Mouse (Mus musculus) neural tube, embryonic 14.5 days (tissue): ENCODE results near the gene Grasp. TPM values are rescaled to one million over a fixed set of nuclear protein-coding genes. Genes with fewer than 3 reads are reported as not detected.

ENCODE experiments used
- ATAC-seq: fragments of 200-750 bp; cut with Nextera tagmentation; 2 replicates; pipeline ENCODE4 v1.8.0; 2017; ENCODE audit warnings: low read depth, mild to moderate bottlenecking, moderate TSS enrichment, moderate library complexity
- H3K27ac ChIP-seq: fragments of 300-500 bp; sonication (generic); 2 replicates; pipeline ENCODE4 v1.5.1; 2014; ENCODE audit warnings: low read depth, mild to moderate bottlenecking, control low read depth, low read length, moderate library complexity, mixed read lengths
- H3K27me3 ChIP-seq: fragments of 300-500 bp; sonication (generic); 2 replicates; pipeline ENCODE4 v1.6.1; 2014; ENCODE audit warnings: low read length; ENCODE audit not compliant: control insufficient read depth, insufficient read depth
- H3K36me3 ChIP-seq: fragments of 300-500 bp; sonication (generic); 2 replicates; pipeline ENCODE4 v1.6.1; 2014; ENCODE audit warnings: low read length, mixed read lengths; ENCODE audit not compliant: control insufficient read depth, insufficient read depth
- H3K4me1 ChIP-seq: fragments of 300-500 bp; sonication (generic); 2 replicates; pipeline ENCODE4 v1.6.1; 2014; ENCODE audit warnings: low read length; ENCODE audit not compliant: control insufficient read depth, insufficient read depth
- H3K4me2 ChIP-seq: fragments of 300-500 bp; sonication (generic); 2 replicates; pipeline ENCODE4 v1.6.1; 2014; ENCODE audit warnings: mild to moderate bottlenecking, low read depth, low read length, control low read depth
- H3K4me3 ChIP-seq: fragments of 300-500 bp; sonication (generic); 2 replicates; pipeline ENCODE4 v1.5.1; 2014; ENCODE audit warnings: low read depth, low read length, control low read depth, mixed read lengths
- H3K9ac ChIP-seq: fragments of 300-500 bp; sonication (generic); replicated peaks from 2 replicates; pipeline ENCODE4 v1.6.1; 2014; ENCODE audit warnings: low read depth, mild to moderate bottlenecking, control low read depth, low read length, mixed read lengths
- H3K9me3 ChIP-seq: fragments of 300-500 bp; sonication (generic); 2 replicates; pipeline ENCODE4 v1.6.1; 2016; ENCODE audit warnings: low read length; ENCODE audit not compliant: control insufficient read depth
- whole genome bisulfite sequencing: fragments of 180-500 bp; shearing (Covaris S2); extraction: QIAGEN DNeasy Blood & Tissue Kit; methylation state at CpG from one replicate; pipeline ENCODE4 v1.1.7; 2014; 5-methylcytosine and 5-hydroxymethylcytosine counted together
- polyA plus RNA-seq: library from polyadenylated mRNA; unstranded; fragments of >200 nt; fragmentation: Nextera tagmentation; extraction: Ambion mirVana; gene quantifications from 2 replicates; pipeline ENCODE4 v1.2.1, GENCODE M21; 2014

The Grasp gene
- polyA plus RNA-seq, 1 experiment from 2014 or later = 1.0 TPM

DNA sequence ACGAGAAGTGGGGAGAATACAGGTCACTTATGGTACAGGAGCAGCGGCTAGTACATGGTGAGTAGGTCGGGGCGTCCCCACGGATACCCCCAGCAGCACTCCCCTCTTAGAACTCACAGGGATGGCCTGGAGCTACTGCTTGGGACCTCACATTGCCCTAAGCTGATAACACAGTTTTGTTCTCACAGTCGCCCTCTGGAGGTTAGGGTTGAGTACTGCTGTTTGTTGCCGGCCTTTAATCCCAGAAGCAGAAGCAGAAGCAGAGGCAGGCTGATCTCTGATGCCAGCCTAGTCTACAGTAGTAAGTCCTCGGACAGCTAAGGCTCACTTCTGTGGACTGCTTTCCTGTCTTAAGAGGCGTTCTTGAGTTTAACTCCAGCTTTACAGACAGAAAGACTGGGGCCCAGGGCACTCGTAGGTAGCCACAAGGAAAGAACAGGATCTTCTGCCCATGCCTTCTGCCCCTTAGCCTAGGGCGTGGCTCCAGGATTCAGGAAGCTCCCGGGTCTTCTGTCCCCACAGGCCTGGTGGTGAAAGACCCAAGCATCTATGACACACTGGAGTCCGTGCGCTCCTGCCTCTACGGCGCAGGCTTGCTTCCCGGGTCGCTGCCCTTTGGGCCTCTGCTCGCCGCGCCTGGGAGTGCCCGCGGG is 7.1 kb downstream of the Grasp start:
- Histone ChIP-seq H3K4me3 (no peak overlapping the region), H3K27ac (no peak overlapping the region), H3K4me2 (peak overlapping the region; percentile 43), H3K4me1 (no peaks in the 10 kb centered on the region), H3K36me3 (no peaks in the 10 kb centered on the region), H3K27me3 (no peaks in the 10 kb centered on the region), H3K9me3 (no peaks in the 10 kb centered on the region), H3K9ac (no peak overlapping the region)
- WGBS = 82% methylated on average over 20 of the region's 23 CpGs
- ATAC-seq = no peak

DNA sequence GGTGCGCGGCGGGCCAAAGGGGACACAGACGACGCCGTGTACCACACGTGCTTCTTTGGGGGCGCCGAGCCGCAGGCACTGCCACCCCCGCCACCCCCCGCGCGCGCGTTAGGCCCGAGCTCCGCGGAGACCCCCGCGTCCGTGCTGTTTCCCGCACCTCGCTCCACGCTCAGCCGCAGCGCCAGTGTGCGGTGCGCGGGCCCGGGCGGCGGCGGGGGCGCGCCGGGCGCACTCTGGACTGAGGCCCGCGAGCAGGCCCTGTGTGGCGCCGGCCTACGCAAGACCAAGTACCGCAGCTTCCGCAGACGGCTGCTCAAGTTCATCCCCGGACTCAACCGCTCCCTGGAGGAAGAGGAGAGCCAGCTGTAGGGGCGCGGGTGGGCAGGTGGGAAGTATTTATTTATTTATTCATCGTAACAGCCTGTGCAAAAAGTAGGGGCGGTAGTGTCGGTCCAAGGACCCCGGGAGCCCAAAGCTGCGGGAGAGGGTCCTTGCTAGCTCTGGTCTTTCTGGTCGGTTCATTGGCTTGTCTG is 7.7 kb downstream of the Grasp start:
- Histone ChIP-seq H3K4me1 (no peaks in the 10 kb centered on the region), H3K4me2 (peak overlapping the region; percentile 43), H3K36me3 (no peaks in the 10 kb centered on the region), H3K4me3 (no peak overlapping the region), H3K9ac (no peak overlapping the region), H3K9me3 (no peaks in the 10 kb centered on the region), H3K27ac (no peak overlapping the region), H3K27me3 (no peaks in the 10 kb centered on the region)
- no peak for ATAC-seq
- WGBS = 52% methylated on average over 52 of the region's 56 CpGs

DNA sequence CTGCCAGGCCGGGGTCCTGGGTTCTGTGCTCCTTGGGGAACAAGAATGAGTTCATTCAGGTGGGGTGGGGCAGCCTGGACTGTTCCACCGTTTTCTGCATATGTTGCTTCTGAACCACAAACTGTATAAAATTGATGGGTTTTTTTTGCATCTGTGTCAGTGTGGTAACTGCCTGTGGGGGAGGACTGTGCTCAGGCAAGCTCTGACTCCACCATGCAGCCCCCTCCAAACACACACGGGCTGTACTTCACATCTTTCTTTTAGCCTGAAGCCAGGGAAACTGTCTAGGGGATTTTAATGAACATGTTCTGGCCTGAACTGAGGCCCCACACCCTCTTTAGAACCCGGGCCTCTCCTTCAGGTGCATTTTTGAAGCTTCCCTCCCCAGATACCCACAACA is 8.6 kb downstream of the Grasp start:
- H3K9me3 ChIP-seq = no peaks in the 10 kb centered on the region
- ATAC-seq = no peak
- H3K9ac ChIP-seq = no peak overlapping the region
- H3K27ac ChIP-seq = no peak overlapping the region
- no peak overlapping the region for H3K4me3 ChIP-seq
- 74% methylated on average over 4 of the region's 4 CpGs for WGBS
- H3K4me2 ChIP-seq = no peak overlapping the region
- H3K36me3 ChIP-seq = no peaks in the 10 kb centered on the region
- H3K4me1 ChIP-seq = no peaks in the 10 kb centered on the region
- no peaks in the 10 kb centered on the region for H3K27me3 ChIP-seq

DNA sequence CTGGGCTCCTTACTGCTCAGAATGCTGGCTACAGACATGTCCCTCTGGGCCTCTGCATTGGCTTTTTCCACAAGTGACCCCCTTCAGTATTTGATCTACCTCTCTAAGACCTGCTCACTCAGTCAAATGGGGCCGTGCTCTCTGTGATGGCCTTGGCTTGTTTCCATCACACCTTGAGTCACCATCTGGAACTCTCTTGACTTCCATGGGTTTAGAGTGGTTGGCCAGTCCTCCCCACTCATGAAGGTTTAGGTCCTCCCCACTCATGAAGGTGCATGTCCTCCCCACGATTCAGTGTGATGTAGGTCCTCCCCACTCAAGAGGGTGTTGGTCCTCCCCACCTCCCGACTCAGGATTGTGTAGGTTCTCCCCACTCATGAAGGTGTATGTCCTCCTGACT is 9.2 kb downstream of the Grasp start:
- Histone ChIP-seq H3K4me3 (no peak overlapping the region), H3K9me3 (no peaks in the 10 kb centered on the region), H3K27me3 (no peaks in the 10 kb centered on the region), H3K27ac (no peak overlapping the region), H3K4me2 (no peak overlapping the region), H3K36me3 (no peaks in the 10 kb centered on the region), H3K9ac (no peak overlapping the region), H3K4me1 (no peaks in the 10 kb centered on the region)
- 88% methylated on average over 3 of the region's 3 CpGs for WGBS
- ATAC-seq = no peak

DNA sequence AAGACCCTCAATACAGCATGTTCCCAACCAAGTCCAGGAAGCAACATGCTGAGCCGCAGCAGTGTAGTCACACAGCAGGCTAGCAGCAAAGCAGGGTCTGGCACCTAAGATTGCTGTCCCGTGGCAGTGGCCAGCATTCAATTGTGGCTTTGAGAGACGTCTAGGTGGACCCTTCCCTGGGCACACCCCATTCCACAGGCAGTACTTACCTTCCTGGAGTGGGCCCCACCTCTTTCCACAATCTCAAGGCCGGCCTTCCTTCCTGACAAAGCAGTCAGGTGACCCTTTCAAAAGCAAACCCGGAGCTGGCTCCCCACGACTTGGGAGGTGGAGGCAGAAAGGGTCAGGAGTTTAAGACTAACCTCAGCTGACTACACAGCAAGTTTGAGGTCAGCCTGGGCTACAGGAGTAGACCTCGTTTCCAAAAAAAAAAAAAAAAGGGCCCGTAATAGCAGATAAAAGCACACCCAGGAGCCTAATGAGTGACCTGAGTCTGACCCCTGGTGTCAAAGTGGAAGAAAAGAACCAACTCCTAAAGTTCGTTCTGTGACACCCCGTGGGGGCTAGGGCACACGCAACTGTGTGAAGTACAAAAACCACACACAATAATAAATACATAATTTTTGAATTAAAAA is 9.8 kb downstream of the Grasp start:
- H3K4me1 ChIP-seq = no peaks in the 10 kb centered on the region
- no peak overlapping the region for H3K27ac ChIP-seq

DNA sequence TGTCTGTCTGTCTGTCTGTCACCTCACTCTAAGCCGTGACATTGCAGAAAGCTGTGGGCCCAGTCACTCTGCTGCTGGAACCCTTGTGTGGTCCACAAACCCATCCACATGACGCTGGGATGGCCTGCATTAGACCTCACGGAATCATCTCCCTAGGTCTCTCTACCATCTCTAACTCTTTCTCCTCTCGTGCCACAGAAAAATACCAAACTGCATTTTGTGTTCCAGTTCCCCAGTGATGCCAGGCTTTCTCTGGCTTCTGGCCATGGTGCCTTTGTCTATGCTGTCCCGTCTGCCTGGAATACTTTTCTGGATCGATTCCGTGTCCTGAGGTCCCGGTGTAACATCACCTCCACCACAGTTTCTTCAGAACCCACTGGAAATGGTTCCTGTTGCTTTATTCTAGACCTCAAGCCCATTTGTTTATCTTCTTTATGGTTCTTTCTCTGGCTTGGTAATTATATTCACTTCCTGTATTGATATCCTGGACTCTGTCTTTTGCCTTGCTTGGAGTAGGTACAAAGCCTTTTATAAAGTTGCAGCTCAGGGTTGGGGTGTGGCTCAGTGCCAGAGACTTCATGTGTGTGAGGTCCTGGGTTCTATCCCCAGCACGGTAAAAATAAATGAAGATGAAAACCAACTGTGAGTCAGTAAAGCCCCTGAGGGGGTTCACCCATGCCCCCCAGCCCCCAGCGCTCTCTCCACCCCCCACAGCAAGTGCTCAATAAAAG is 10.8 kb downstream of the Grasp start:
- Histone ChIP-seq H3K4me2 (no peak overlapping the region), H3K27ac (no peak overlapping the region), H3K4me3 (no peak overlapping the region), H3K27me3 (no peaks in the 10 kb centered on the region), H3K9me3 (no peaks in the 10 kb centered on the region), H3K4me1 (no peaks in the 10 kb centered on the region), H3K36me3 (no peaks in the 10 kb centered on the region), H3K9ac (no peak overlapping the region)
- 56% methylated on average over 10 of the region's 10 CpGs for WGBS
- no peak for ATAC-seq

More for the DNA sequence above, 9.8 kb downstream of the Grasp start:
- Histone ChIP-seq H3K4me3 (no peak overlapping the region), H3K27me3 (no peaks in the 10 kb centered on the region), H3K36me3 (no peaks in the 10 kb centered on the region), H3K4me2 (no peak overlapping the region), H3K9ac (no peak overlapping the region), H3K9me3 (no peaks in the 10 kb centered on the region)
- 17% methylated on average over 11 of the region's 11 CpGs for WGBS
- ATAC-seq = no peak

DNA sequence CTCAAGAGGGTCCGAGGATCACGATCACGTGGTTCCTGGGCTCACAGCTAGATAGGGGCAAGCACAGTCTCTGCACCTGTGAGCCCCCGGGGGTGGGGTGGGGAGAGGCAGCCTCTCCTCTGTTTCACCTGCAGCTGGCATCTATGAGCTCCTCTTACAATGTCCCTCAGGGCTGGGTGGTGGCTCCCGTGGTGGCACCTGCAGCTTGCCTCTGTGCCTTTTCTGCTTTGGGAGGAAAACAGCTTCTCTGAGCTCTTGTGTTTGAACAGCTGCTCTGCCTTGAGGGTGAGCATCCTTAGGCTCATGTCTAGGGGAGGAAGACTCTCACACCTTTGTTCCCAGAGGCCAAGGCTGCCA is 11.3 kb downstream of the Grasp start:
- Histone ChIP-seq H3K9me3 (no peaks in the 10 kb centered on the region), H3K36me3 (no peaks in the 10 kb centered on the region), H3K4me2 (no peak overlapping the region), H3K27ac (no peak overlapping the region), H3K4me1 (no peaks in the 10 kb centered on the region), H3K9ac (no peak overlapping the region), H3K4me3 (no peak overlapping the region), H3K27me3 (no peaks in the 10 kb centered on the region)
- 28% methylated on average over 5 of the region's 5 CpGs for WGBS
- ATAC-seq = no peak

DNA sequence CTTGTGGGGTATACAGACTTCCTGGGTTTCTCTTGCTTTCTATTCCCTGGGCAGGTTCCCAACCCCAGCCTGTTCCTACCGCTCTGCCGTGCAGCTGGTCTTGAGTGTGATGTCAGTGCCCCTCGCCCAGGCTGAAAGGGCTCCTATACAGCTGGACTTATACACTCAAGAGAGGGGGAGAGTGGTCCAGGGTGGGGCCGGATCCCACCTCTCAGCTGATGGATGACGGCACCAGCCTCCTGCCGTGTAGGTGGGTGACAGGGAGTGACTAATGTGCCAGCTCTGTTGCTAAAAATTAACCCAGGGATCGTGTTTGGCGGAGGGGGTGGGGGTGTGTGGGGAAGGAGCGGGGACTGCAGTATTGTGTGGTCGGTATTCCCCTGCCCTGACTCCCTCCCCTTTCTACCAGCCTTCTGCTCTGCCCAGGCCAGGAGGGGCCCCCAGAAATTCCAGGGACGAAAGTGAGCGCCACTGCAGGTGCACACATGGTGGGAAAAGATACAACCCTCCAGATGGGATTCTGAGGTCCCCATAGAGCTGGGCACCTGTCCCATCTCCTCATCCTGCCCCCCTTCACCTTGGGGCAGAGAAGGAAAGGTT is 11.8 kb downstream of the Grasp start:
- H3K36me3 ChIP-seq = no peaks in the 10 kb centered on the region
- H3K4me2 ChIP-seq = no peak overlapping the region
- H3K4me3 ChIP-seq = no peak overlapping the region
- 27% methylated on average over 12 of the region's 12 CpGs for WGBS
- no peaks in the 10 kb centered on the region for H3K9me3 ChIP-seq
- H3K27ac ChIP-seq = no peak overlapping the region
- H3K27me3 ChIP-seq = no peaks in the 10 kb centered on the region
- no peak overlapping the region for H3K9ac ChIP-seq
- ATAC-seq = no peak
- no peaks in the 10 kb centered on the region for H3K4me1 ChIP-seq

DNA sequence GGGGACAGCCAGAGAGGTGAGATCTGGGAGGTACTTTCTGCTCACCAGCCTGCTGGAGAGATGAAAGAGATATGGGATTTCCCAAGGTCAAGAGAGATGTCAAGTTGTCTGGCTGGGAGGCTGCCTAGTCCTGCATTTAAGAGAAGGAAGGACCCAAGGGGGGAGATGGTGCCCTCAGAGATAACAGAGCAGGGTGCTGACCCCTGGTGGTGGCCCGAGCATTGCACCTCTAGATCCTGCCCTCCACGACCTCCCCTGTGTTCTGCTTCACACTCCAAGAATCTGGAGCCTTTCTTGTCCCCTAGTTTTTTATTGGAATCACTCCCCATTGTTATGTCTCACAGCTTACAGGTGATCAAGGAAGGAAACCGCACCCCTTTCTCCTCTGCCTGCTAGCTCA is 12.9 kb downstream of the Grasp start:
- H3K4me2 ChIP-seq = no peak overlapping the region
- no peaks in the 10 kb centered on the region for H3K9me3 ChIP-seq
- H3K9ac ChIP-seq = no peak overlapping the region
- no peaks in the 10 kb centered on the region for H3K27me3 ChIP-seq
- H3K27ac ChIP-seq = no peak overlapping the region
- no peak overlapping the region for H3K4me3 ChIP-seq
- H3K4me1 ChIP-seq = no peaks in the 10 kb centered on the region
- WGBS = 9% methylated on average over 3 of the region's 3 CpGs
- no peak for ATAC-seq
- no peaks in the 10 kb centered on the region for H3K36me3 ChIP-seq
